Mouse (Mus musculus) frontal cortex, adult 2 months (tissue): ENCODE data around the gene Eif3k. TPM values are rescaled to one million over a fixed set of nuclear protein-coding genes. Genes with fewer than 3 reads are reported as not detected.

Experiments
- polyA plus RNA-seq: library from polyadenylated mRNA; depleted of rRNA; stranded (reverse); fragments of >200 nt; gene quantifications from 2 replicates; pipeline ENCODE4 v1.2.3, GENCODE M21; 2012; rRNA removed

Gene Eif3k
- polyA plus RNA-seq, 1 experiment: 311 TPM

Other genes starting within 250 kb of the Eif3k start
- gene Mrps12, start 240.0 kb downstream of the Eif3k start, polyA plus RNA-seq: 92.4 and 109 TPM in 2 replicates
- 15.4 and 18.0 TPM in 2 replicates for gene Sars2, start 239.9 kb downstream of the Eif3k start, polyA plus RNA-seq
- gene Ccer2, start 225.7 kb downstream of the Eif3k start, polyA plus RNA-seq: 2.2 TPM in 2 replicates
- 206 and 223 TPM in 2 replicates for gene Sirt2, start 215.1 kb downstream of the Eif3k start, polyA plus RNA-seq
- gene Nfkbib, start 214.4 kb downstream of the Eif3k start, polyA plus RNA-seq: 30.1 and 34.9 TPM in 2 replicates
- gene Rinl, start 192.9 kb downstream of the Eif3k start, polyA plus RNA-seq: 1.7 and 2.4 TPM in 2 replicates
- gene Hnrnpl, start 173.3 kb downstream of the Eif3k start, polyA plus RNA-seq: 391 and 418 TPM in 2 replicates
- 93.7 and 106 TPM in 2 replicates for gene Ech1, start 156.6 kb downstream of the Eif3k start, polyA plus RNA-seq
- gene Lgals4, start 148.0 kb downstream of the Eif3k start, polyA plus RNA-seq: 10.7 and 13.4 TPM in 2 replicates
- gene Lgals7, start 118.0 kb downstream of the Eif3k start, polyA plus RNA-seq: 0.70 and 0.80 TPM in 2 replicates
- gene Capn12, start 100.4 kb downstream of the Eif3k start, polyA plus RNA-seq: 0.71 and 1.00 TPM in 2 replicates
- gene Actn4, start 19.5 kb downstream of the Eif3k start, polyA plus RNA-seq: 214 and 220 TPM in 2 replicates
- gene Map4k1, start 186 bp upstream of the Eif3k start, polyA plus RNA-seq: 3.1 and 3.8 TPM in 2 replicates
- 10.1 and 12.2 TPM in 2 replicates for gene Ryr1, start 143.3 kb upstream of the Eif3k start, polyA plus RNA-seq
- 2.5 and 2.6 TPM in 2 replicates for gene Rasgrp4, start 153.0 kb upstream of the Eif3k start, polyA plus RNA-seq
- gene Fam98c, start 174.4 kb upstream of the Eif3k start, polyA plus RNA-seq: 56.8 and 65.5 TPM in 2 replicates
- 0.65 and 0.78 TPM in 2 replicates for gene Ggn, start 188.3 kb upstream of the Eif3k start, polyA plus RNA-seq
- 35.5 and 38.0 TPM in 2 replicates for gene Spred3, start 188.5 kb upstream of the Eif3k start, polyA plus RNA-seq
- 197 and 217 TPM in 2 replicates for gene Psmd8, start 198.8 kb upstream of the Eif3k start, polyA plus RNA-seq
- 4.9 and 6.2 TPM in 2 replicates for gene Catsperg1, start 232.2 kb upstream of the Eif3k start, polyA plus RNA-seq